Mouse (Mus musculus): ENCODE data around the gene Pnpla1. TPM values are rescaled to one million over a fixed set of nuclear protein-coding genes. Genes with fewer than 3 reads are reported as not detected.

Gene Pnpla1
- polyA plus RNA-seq, 1 experiment, result not detected

- H3K36me3 ChIP-seq (ENCODE audit: control insufficient read depth, insufficient read depth, low read length), result no peaks in the 10 kb centered on the region
- DNase-seq (ENCODE audit: low read depth in 1 of 2, low spot score in 2 of 2), result no peak
- WGBS, result 93% methylated on average over 13 of the region's 13 CpGs
- no peak overlapping the region for H3K4me3 ChIP-seq (ENCODE audit: extremely low read depth, insufficient read depth, insufficient read length)
- peaks cover 7% of the 10 kb centered on the region; the same call in 1 of the 2 replicates for H3K4me1 ChIP-seq (ENCODE audit: control insufficient read depth, insufficient read depth, insufficient read length)
- TF ChIP-seq CTCF (IDR thresholded peaks at IDR 0.05; ENCODE audit: extremely low read depth, insufficient read depth, insufficient read length, insufficient replicate concordance) (no peak), POLR2A (IDR thresholded peaks at IDR 0.05; ENCODE audit: low read depth, low read length) (no peak)
- no peak overlapping the region for H3K27ac ChIP-seq (ENCODE audit: insufficient read depth, low read length)
- H3K27me3 ChIP-seq (ENCODE audit: control insufficient read depth, insufficient read depth, low read length), result no peaks in the 10 kb centered on the region; the same call in 1 of the 2 replicates
Measured at GRCm38 (mm10) chr17:28905377-28905916, 47.2 kb downstream of the Pnpla1 start.

- DNase-seq (ENCODE audit: low read depth in 1 of 2, low spot score in 2 of 2), result no peak
- no peak overlapping the region for H3K27ac ChIP-seq (ENCODE audit: insufficient read depth, low read length)
- H3K36me3 ChIP-seq (ENCODE audit: control insufficient read depth, insufficient read depth, low read length), result no peaks in the 10 kb centered on the region
- 45% methylated on average over 7 of the region's 7 CpGs for WGBS
- no peaks in the 10 kb centered on the region; the same call in 1 of the 2 replicates for H3K27me3 ChIP-seq (ENCODE audit: control insufficient read depth, insufficient read depth, low read length)
- TF ChIP-seq CTCF (IDR thresholded peaks at IDR 0.05; ENCODE audit: extremely low read depth, insufficient read depth, insufficient read length, insufficient replicate concordance) (no peak), POLR2A (IDR thresholded peaks at IDR 0.05; ENCODE audit: low read depth, low read length) (no peak)
- peaks cover 7% of the 10 kb centered on the region; the same call in 1 of the 2 replicates for H3K4me1 ChIP-seq (ENCODE audit: control insufficient read depth, insufficient read depth, insufficient read length)
- no peak overlapping the region for H3K4me3 ChIP-seq (ENCODE audit: extremely low read depth, insufficient read depth, insufficient read length)
Measured at GRCm38 (mm10) chr17:28907959-28908358, 49.7 kb downstream of the Pnpla1 start.

DNA sequence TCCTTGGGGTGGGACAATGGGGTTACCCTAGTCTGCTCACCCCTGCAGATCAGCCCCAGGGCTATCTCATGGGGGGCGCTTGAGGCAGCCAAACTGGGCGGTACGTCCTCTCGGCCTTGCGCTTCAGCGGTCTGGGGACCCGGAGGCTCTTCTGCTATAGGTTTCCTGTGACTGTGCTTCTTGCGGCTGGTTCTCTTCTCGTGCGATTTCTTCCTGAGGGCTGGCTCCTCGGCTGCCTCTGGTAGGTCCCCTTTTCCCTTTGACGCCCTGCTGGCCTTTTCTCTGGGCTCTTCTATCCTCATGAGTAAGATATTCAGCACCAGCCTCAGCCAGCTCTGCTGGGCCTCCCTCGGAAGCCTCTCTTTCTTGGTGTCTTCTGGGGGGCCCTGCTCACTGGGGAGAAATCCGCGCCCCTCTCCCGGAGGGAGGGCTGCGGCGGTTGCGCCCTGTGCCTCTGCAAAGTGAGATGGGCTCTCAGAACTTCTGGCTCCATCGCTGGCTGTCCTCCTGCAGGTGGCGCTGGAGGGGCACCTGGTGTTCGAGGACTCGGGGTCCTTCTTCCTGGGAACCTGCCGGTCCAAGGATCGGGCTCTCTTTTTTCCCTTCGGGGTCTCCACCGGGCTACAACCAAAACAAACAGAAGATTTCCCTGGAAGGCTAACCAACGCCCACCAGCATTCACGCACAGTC, 51.2 kb downstream of the Pnpla1 start:
- TF ChIP-seq CTCF (IDR thresholded peaks at IDR 0.05; ENCODE audit: extremely low read depth, insufficient read depth, insufficient read length, insufficient replicate concordance) (peak; percentile 46; the same call in 1 of the 2 replicates), POLR2A (IDR thresholded peaks at IDR 0.05; ENCODE audit: low read depth, low read length) (no peak)
- WGBS, result 7% methylated on average over 29 of the region's 29 CpGs
- H3K4me1 ChIP-seq (ENCODE audit: control insufficient read depth, insufficient read depth, insufficient read length), result peaks cover 7% of the 10 kb centered on the region; the same call in 1 of the 2 replicates
- H3K4me3 ChIP-seq (ENCODE audit: extremely low read depth, insufficient read depth, insufficient read length), result peak overlapping the region; percentile 33; the same call in 1 of the 2 replicates
- DNase-seq (ENCODE audit: low read depth in 1 of 2, low spot score in 2 of 2), result peak in 1 of 2 experiments; percentile 21
- H3K36me3 ChIP-seq (ENCODE audit: control insufficient read depth, insufficient read depth, low read length), result no peaks in the 10 kb centered on the region
- no peaks in the 10 kb centered on the region; the same call in 1 of the 2 replicates for H3K27me3 ChIP-seq (ENCODE audit: control insufficient read depth, insufficient read depth, low read length)
- H3K27ac ChIP-seq (ENCODE audit: insufficient read depth, low read length), result no peak overlapping the region

GRCm38 (mm10) chr17:28910139-28910538, 51.9 kb downstream of the Pnpla1 start:
- Histone ChIP-seq H3K4me3 (ENCODE audit: extremely low read depth, insufficient read depth, insufficient read length) (no peak overlapping the region), H3K27me3 (ENCODE audit: control insufficient read depth, insufficient read depth, low read length) (no peaks in the 10 kb centered on the region; the same call in 1 of the 2 replicates), H3K4me1 (ENCODE audit: control insufficient read depth, insufficient read depth, insufficient read length) (peaks cover 7% of the 10 kb centered on the region; the same call in 1 of the 2 replicates), H3K27ac (ENCODE audit: insufficient read depth, low read length) (no peak overlapping the region), H3K36me3 (ENCODE audit: control insufficient read depth, insufficient read depth, low read length) (no peaks in the 10 kb centered on the region)
- no peak for DNase-seq (ENCODE audit: low read depth in 1 of 2, low spot score in 2 of 2)
- TF ChIP-seq CTCF (IDR thresholded peaks at IDR 0.05; ENCODE audit: extremely low read depth, insufficient read depth, insufficient read length, insufficient replicate concordance), result no peak
- TF ChIP-seq POLR2A (IDR thresholded peaks at IDR 0.05; ENCODE audit: low read depth, low read length), result no peak
- 77% methylated on average over 7 of the region's 7 CpGs for WGBS

DNA sequence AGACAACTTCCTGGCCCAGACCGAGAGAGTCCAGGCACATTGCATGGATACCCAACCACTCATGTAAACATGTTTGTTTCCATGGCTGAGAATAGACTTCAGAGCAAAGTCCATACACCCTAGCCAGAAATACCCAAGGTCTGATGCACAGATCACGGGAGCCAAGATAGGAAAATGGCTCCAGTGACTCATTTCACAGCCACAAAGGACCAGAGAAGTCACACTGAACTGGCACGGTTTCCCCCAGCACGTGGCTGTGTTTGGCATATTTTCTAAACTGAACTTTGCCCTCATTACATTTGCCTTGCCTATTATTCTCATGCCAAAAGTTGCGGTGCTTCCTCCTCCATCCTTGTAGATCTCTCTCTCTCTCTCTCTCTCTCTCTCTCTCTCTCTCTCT, 55.0 kb downstream of the Pnpla1 start:
- Histone ChIP-seq H3K4me1 (ENCODE audit: control insufficient read depth, insufficient read depth, insufficient read length) (peaks cover 4% of the 10 kb centered on the region; the same call in 1 of the 2 replicates), H3K27ac (ENCODE audit: insufficient read depth, low read length) (no peak overlapping the region), H3K27me3 (ENCODE audit: control insufficient read depth, insufficient read depth, low read length) (no peaks in the 10 kb centered on the region; the same call in 1 of the 2 replicates), H3K36me3 (ENCODE audit: control insufficient read depth, insufficient read depth, low read length) (no peaks in the 10 kb centered on the region), H3K4me3 (ENCODE audit: extremely low read depth, insufficient read depth, insufficient read length) (no peak overlapping the region)
- DNase-seq (ENCODE audit: low read depth in 1 of 2, low spot score in 2 of 2), result no peak
- TF ChIP-seq POLR2A (IDR thresholded peaks at IDR 0.05; ENCODE audit: low read depth, low read length) (no peak), CTCF (IDR thresholded peaks at IDR 0.05; ENCODE audit: extremely low read depth, insufficient read depth, insufficient read length, insufficient replicate concordance) (no peak)
- WGBS, result 78% methylated on average over 5 of the region's 5 CpGs

DNA sequence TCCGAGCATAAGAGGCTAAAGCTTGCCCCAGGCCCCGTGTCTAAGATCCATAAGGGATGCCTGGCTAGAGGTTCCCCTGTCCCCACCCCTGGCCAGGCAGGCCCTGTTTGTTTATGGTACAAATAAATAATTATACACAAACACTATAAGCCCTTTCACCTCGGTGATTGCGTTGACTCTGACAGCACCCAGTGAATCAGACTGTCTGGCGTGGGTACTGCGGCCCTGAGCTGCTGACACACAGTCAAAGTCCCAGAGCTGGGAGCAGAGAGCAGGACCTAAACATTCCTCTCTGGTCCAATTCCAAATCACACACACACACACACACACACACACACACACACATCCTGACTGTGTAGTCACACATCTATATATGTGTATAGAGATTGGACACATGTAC, 55.7 kb downstream of the Pnpla1 start:
- no peak for DNase-seq (ENCODE audit: low read depth in 1 of 2, low spot score in 2 of 2)
- no peaks in the 10 kb centered on the region; the same call in 1 of the 2 replicates for H3K27me3 ChIP-seq (ENCODE audit: control insufficient read depth, insufficient read depth, low read length)
- TF ChIP-seq POLR2A (IDR thresholded peaks at IDR 0.05; ENCODE audit: low read depth, low read length), result no peak
- TF ChIP-seq CTCF (IDR thresholded peaks at IDR 0.05; ENCODE audit: extremely low read depth, insufficient read depth, insufficient read length, insufficient replicate concordance), result no peak
- H3K36me3 ChIP-seq (ENCODE audit: control insufficient read depth, insufficient read depth, low read length), result no peaks in the 10 kb centered on the region
- WGBS, result 91% methylated on average over 6 of the region's 6 CpGs
- H3K27ac ChIP-seq (ENCODE audit: insufficient read depth, low read length), result no peak overlapping the region
- peaks cover 3% of the 10 kb centered on the region; the same call in 1 of the 2 replicates for H3K4me1 ChIP-seq (ENCODE audit: control insufficient read depth, insufficient read depth, insufficient read length)
- no peak overlapping the region for H3K4me3 ChIP-seq (ENCODE audit: extremely low read depth, insufficient read depth, insufficient read length)
